Mouse (Mus musculus) heart, embryonic 11.5 days (tissue): ENCODE results near the gene Ate1. TPM values are rescaled to one million over a fixed set of nuclear protein-coding genes. Genes with fewer than 3 reads are reported as not detected.
A peak's percentile ranks its signal among the peaks of the same experiment; 100 is the strongest.

Experiments used
- ATAC-seq: fragments of 200-750 bp; cut with Nextera tagmentation; replicated peaks from 2 replicates; pipeline ENCODE4 v1.8.0; 2017; ENCODE audit warnings: moderate library complexity; ENCODE audit not compliant: insufficient number of reproducible peaks, low FRiP score, low TSS enrichment
- H3K27ac ChIP-seq: fragments of 300-500 bp; sonication (generic); 2 replicates; pipeline ENCODE4 v1.5.1; 2014; ENCODE audit warnings: mild to moderate bottlenecking, low read depth, low read length
- H3K27me3 ChIP-seq: fragments of 300-500 bp; sonication (generic); 2 replicates; pipeline ENCODE4 v1.6.1; 2014; ENCODE audit warnings: mild to moderate bottlenecking, low read length, mixed read lengths; ENCODE audit not compliant: control insufficient read depth, insufficient read depth
- H3K36me3 ChIP-seq: fragments of 300-500 bp; sonication (generic); 2 replicates; pipeline ENCODE4 v1.6.1; 2014; ENCODE audit warnings: mild to moderate bottlenecking, low read length, moderate library complexity, mixed read lengths; ENCODE audit not compliant: control insufficient read depth, insufficient read depth
- H3K4me1 ChIP-seq: fragments of 300-500 bp; sonication (generic); 2 replicates; pipeline ENCODE4 v1.6.1; 2014; ENCODE audit warnings: low read length; ENCODE audit not compliant: control insufficient read depth, insufficient read depth
- H3K4me2 ChIP-seq: fragments of 300-500 bp; sonication (generic); 2 replicates; pipeline ENCODE4 v1.6.1; 2014; ENCODE audit warnings: mild to moderate bottlenecking, moderate library complexity
- H3K4me3 ChIP-seq: fragments of 300-500 bp; sonication (generic); 2 replicates; pipeline ENCODE4 v1.5.1; 2014; ENCODE audit warnings: low read depth, low read length
- H3K9ac ChIP-seq: fragments of 300-500 bp; sonication (generic); 2 replicates; pipeline ENCODE4 v1.6.1; 2014; ENCODE audit warnings: mild to moderate bottlenecking, low read depth, low read length, moderate library complexity
- H3K9me3 ChIP-seq: fragments of 300-500 bp; sonication (generic); replicated peaks from 2 replicates; pipeline ENCODE4 v1.6.1; 2016; ENCODE audit warnings: low read length; ENCODE audit not compliant: control insufficient read depth
- WGBS: fragments of 180-500 bp; shearing (Covaris S2); extraction: QIAGEN DNeasy Blood & Tissue Kit; methylation state at CpG from one replicate; pipeline ENCODE4 v1.1.7; 2014; ENCODE audit not compliant: insufficient replicate concordance; 5-methylcytosine and 5-hydroxymethylcytosine counted together
- polyA plus RNA-seq: library from polyadenylated mRNA; unstranded; fragments of >200 nt; fragmentation: Nextera tagmentation; extraction: Ambion mirVana; gene quantifications from 2 replicates; pipeline ENCODE4 v1.2.1, GENCODE M21; 2014

The Ate1 gene
- polyA plus RNA-seq, 1 experiment from 2014 or later = 67.1 TPM

DNA sequence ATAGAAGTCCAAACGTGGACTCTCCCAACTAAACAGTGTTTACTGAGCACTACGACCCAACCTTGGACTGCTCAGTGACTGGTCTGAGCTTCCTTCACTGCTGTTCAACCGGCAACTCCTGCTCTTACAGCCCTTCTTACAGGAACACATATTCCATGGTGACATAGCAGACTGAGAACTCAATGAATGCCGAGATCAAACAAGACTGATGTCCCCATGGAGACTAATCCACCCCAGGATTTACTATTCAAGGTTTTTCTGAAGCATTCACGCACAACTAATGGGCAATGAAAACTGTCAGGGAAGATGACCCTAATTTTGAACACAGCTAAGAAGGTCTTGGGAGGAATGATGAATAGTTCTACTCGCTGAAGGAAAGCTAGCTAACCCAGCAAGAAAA is 47.5 kb downstream of the Ate1 start:
- Histone ChIP-seq H3K27me3 (no peaks in the 10 kb centered on the region), H3K4me2 (no peak overlapping the region), H3K9ac (no peak overlapping the region), H3K4me3 (no peak overlapping the region), H3K9me3 (no peaks in the 10 kb centered on the region), H3K27ac (no peak overlapping the region), H3K36me3 (no peaks in the 10 kb centered on the region), H3K4me1 (no peaks in the 10 kb centered on the region)
- ATAC-seq = no peak
- WGBS = 88% methylated on average over 6 of the region's 6 CpGs

DNA sequence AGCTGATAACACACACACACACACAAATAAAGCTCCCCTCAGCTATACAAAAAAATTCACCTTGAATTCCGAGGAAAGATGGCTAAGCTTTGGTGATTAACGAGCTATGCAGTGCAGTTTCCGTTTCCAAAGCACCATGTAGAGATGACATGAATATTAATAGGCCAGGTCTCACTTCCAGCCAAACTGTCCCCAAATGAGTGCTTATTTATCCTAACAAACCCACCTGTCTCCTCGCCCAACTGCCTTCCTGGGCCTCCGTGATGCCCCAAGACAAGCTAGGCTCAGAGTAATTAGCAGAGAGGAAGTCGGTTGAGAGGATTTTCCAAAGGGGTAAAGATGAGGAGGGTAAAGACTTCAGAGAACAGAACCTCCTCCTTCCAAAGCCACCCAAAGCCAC is 49.1 kb downstream of the Ate1 start:
- 68% methylated on average over 6 of the region's 6 CpGs for WGBS
- no peaks in the 10 kb centered on the region for H3K9me3 ChIP-seq
- H3K36me3 ChIP-seq = no peaks in the 10 kb centered on the region
- no peaks in the 10 kb centered on the region for H3K4me1 ChIP-seq
- no peaks in the 10 kb centered on the region for H3K27me3 ChIP-seq
- no peak overlapping the region for H3K4me3 ChIP-seq
- no peak for ATAC-seq
- no peak overlapping the region for H3K9ac ChIP-seq
- no peak overlapping the region for H3K4me2 ChIP-seq
- H3K27ac ChIP-seq = no peak overlapping the region

DNA sequence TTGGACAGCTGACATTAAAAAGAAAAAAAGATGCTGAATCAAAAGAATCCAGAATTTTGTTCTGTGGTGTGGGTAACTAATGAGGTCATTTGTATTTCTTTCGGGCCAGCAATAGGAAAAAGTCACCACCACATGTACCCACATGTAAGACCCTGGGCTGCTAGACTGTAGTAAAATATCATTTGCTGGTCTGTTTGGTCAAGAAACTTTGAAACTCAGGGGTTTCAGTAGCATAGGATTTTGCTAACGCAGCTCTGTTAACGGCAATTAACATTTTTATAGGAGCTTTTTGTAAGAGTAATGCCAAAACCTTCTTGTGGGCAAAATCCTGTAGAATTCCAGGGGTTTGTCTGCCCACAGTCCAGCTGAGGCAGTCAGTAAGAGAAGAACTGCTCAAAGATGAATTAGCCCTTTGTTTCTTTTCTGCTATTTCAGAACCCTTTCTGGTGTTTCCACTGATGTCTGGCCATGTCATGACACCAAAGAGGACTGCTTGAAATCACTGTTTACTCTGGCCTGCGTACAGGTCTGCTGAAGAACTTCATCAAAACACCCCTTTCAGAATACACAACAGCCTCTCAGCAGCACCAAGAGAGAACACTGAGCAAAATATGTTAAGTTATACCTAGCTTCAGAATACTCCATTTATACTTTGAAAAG is 64.5 kb downstream of the Ate1 start:
- Histone ChIP-seq H3K4me2 (no peak overlapping the region), H3K9ac (no peak overlapping the region), H3K4me3 (no peak overlapping the region), H3K36me3 (peaks cover 5% of the 10 kb centered on the region; the same call in 1 of the 2 replicates), H3K4me1 (no peaks in the 10 kb centered on the region), H3K27me3 (no peaks in the 10 kb centered on the region), H3K9me3 (no peaks in the 10 kb centered on the region), H3K27ac (peak overlapping the region; percentile 57; the same call in 1 of the 2 replicates)
- WGBS = 85% methylated on average over 4 of the region's 4 CpGs
- no peak for ATAC-seq

DNA sequence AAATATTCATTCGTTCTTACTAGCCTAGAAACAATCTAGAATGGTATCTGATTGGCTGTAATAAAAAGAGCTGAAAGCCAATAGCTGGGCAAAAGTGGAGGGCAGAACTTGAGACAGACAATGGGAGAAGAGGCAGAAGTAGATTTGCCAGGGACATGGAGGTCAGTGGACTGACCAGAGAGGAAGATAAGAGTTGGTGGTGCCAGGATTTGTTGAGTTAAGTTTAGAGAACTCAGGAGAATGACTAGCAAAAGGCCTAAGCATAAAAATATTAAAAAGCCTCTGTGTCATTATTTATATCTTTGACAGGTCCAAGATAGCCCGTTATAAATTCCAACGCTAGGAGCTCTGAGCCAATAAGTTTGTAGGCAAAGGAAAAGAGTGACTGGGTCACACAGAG is 65.9 kb downstream of the Ate1 start:
- ATAC-seq = no peak
- Histone ChIP-seq H3K4me3 (no peak overlapping the region), H3K27me3 (no peaks in the 10 kb centered on the region), H3K4me1 (no peaks in the 10 kb centered on the region), H3K27ac (no peak overlapping the region), H3K4me2 (no peak overlapping the region), H3K36me3 (peaks cover 5% of the 10 kb centered on the region; the same call in 1 of the 2 replicates), H3K9me3 (no peaks in the 10 kb centered on the region), H3K9ac (no peak overlapping the region)
- WGBS = 80% methylated on average over 3 of the region's 3 CpGs

DNA sequence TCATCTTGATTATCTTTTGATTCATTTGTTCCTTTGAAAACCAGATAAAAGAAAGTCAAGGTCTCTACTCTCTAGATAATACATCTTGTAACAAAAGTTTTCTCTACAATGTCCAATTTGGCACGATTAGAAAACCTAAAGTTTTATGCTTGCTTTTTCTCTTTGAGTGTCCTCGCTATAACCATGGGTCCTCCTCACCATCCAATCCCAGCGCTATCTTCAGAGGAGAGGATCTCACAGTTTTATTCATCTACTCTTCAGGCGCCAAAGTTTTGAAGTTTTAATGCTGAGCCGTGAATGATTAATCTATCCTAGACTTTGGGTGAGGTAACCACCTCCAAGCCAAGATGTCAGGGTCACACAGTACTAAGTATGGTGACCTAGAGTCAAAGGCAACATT is 84.4 kb downstream of the Ate1 start:
- H3K27ac ChIP-seq = no peak overlapping the region
- no peaks in the 10 kb centered on the region for H3K9me3 ChIP-seq
- no peaks in the 10 kb centered on the region for H3K36me3 ChIP-seq
- H3K4me1 ChIP-seq = no peaks in the 10 kb centered on the region
- H3K27me3 ChIP-seq = no peaks in the 10 kb centered on the region
- no peak for ATAC-seq
- no peak overlapping the region for H3K4me3 ChIP-seq
- 91% methylated on average over 5 of the region's 5 CpGs for WGBS
- no peak overlapping the region for H3K4me2 ChIP-seq
- no peak overlapping the region for H3K9ac ChIP-seq

DNA sequence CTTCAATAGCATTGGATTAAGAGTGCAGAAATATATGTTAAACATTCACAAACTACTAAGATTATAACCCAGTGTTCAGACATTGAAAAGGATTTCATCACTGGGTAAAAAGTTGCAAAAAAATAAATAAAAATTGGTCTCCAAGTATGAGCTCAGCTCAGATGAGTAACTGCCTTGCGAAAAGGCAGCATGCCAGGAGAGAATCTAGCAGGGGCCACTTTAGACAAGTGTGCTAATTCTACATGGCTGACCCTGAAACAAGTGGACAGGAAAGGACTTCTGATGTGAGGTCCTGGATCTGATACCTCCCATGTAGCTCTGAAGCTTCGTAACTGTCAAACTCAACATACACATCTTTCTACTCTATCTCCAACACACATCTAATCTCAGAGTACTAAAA is 88.0 kb downstream of the Ate1 start:
- no peak overlapping the region for H3K9ac ChIP-seq
- H3K4me1 ChIP-seq = peaks cover 3% of the 10 kb centered on the region; the same call in 1 of the 2 replicates
- no peaks in the 10 kb centered on the region for H3K9me3 ChIP-seq
- H3K36me3 ChIP-seq = no peaks in the 10 kb centered on the region
- no peaks in the 10 kb centered on the region for H3K27me3 ChIP-seq
- no peak for ATAC-seq
- no peak overlapping the region for H3K4me2 ChIP-seq
- WGBS = 91% methylated on average over 2 of the region's 2 CpGs
- no peak overlapping the region for H3K4me3 ChIP-seq
- H3K27ac ChIP-seq = no peak overlapping the region

DNA sequence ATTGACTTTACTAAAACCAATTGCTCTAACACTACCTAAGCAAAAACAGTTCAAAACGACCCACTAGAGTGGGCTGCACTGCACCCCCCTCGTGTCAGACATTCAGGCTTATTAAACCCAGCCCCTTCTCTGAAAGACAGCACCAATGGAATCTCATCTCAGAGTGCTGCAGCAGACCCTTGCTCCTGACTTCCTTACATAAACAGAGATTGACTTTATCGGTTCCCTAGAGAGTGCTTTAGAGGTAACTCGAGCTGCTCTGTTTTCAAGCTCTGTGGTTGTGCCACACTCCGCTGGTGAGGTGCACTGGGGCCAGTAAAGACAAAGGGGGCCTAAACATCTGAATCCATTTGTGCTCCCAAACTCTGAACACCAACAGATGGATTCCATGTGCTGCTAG is 93.6 kb downstream of the Ate1 start:
- no peaks in the 10 kb centered on the region for H3K36me3 ChIP-seq
- no peak overlapping the region for H3K4me3 ChIP-seq
- 0 out of 2 replicates have a peak overlapping the region, but pooled peaks have one; percentile 22 for H3K9ac ChIP-seq
- WGBS = 4% methylated on average over 5 of the region's 5 CpGs
- H3K27ac ChIP-seq = no peak overlapping the region
- H3K27me3 ChIP-seq = no peaks in the 10 kb centered on the region
- ATAC-seq = peak; percentile 63; the same call in 1 of the 2 replicates
- H3K4me2 ChIP-seq = peak overlapping the region; percentile 39; the same call in 1 of the 2 replicates
- peaks cover 10% of the 10 kb centered on the region for H3K4me1 ChIP-seq
- no peaks in the 10 kb centered on the region for H3K9me3 ChIP-seq

DNA sequence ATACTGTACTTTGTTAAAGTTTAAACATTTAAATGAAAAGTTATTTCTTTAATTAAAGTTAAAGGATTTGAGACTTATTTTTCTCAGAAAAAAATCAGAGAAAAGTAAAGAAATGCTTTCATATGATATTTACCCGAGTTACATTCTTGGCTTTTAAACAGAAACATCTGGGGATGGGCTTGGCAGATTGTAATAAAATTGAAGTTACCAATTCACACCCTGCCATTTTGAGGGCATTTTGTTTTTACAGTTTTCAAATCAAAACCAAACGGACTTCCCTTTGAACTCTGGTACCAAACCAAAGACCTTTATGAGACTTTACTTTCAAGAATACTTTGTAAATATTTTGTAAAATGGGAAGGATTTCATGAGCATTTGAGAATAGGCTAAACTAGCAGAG is 94.2 kb downstream of the Ate1 start:
- Histone ChIP-seq H3K4me3 (no peak overlapping the region), H3K4me1 (peaks cover 10% of the 10 kb centered on the region), H3K9ac (no peak overlapping the region), H3K27ac (no peak overlapping the region), H3K27me3 (no peaks in the 10 kb centered on the region), H3K4me2 (no peak overlapping the region), H3K36me3 (no peaks in the 10 kb centered on the region), H3K9me3 (no peaks in the 10 kb centered on the region)
- no peak for ATAC-seq
- WGBS = 58% methylated on average over 2 of the region's 2 CpGs

DNA sequence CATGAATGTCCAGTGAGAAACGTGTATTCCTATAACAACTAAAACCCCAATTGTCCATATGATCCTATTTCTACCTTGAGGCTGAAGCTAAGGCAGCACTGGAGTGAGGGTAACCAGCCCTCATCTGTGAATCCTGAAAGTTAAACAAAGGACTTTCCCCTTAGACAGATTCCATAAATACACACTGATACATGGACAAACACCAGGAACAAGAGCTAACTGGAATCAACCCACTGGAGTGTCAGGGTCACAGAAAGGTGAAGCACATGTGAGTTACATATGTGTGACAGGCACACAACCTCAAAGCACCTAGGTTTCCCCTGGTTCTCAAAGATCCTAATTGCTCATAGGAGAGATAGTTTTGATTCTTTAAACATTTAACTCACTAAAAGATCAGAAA is 100.2 kb downstream of the Ate1 start:
- no peak for ATAC-seq
- H3K9ac ChIP-seq = no peak overlapping the region
- H3K9me3 ChIP-seq = no peaks in the 10 kb centered on the region
- H3K36me3 ChIP-seq = no peaks in the 10 kb centered on the region; the same call in 1 of the 2 replicates
- H3K4me3 ChIP-seq = no peak overlapping the region
- WGBS = 64% methylated on average over 1 of the region's 1 CpGs
- no peak overlapping the region for H3K4me2 ChIP-seq
- peaks cover 3% of the 10 kb centered on the region; the same call in 1 of the 2 replicates for H3K4me1 ChIP-seq
- H3K27ac ChIP-seq = no peak overlapping the region
- no peaks in the 10 kb centered on the region for H3K27me3 ChIP-seq
